Mouse (Mus musculus): ENCODE data around the gene Gucd1.
"Not testable (repeated sequence)": the region's sequence is repeated elsewhere in the genome, so short reads cannot be mapped to it uniquely, and the experiment has no call there.

The Gucd1 gene

GRCm38 (mm10) chr10:75517758-75518143, at the start of gene Gucd1:
TSS of gene Gucd1 (minus strand) at chr10:75517972.
- peak; percentile 98 to 100 for DNase-seq (ENCODE audit: inconsistent age in 2 of 2, low spot score in 1 of 2)

- DNase-seq (ENCODE audit: inconsistent age in 2 of 2, low spot score in 1 of 2): not testable (repeated sequence)
These were observed 49.0 kb upstream of the Gucd1 start for GRCm38 (mm10) chr10:75566765-75567164.

DNA sequence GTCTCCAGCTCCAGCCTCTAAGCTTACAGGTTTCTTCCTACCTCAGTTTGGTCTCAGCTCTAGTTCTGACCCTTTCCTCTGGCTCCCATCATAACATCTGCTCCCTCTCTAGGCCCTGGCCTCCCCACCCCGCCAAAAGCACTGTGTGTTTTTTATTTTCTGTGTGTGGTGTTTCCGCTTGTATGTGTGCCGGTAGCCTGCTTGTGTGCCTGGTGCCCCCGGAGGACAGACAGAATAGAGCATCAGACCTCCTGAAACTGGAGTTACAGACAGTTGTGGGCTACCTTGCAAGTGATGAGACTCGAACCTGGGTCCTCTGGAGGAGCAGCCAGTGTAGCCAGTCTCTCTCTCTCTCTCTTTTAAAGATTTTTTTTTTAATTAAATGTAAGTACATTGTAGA, 48.5 kb upstream of the Gucd1 start:
- no peak for DNase-seq (ENCODE audit: inconsistent age in 2 of 2, low spot score in 1 of 2)

DNA sequence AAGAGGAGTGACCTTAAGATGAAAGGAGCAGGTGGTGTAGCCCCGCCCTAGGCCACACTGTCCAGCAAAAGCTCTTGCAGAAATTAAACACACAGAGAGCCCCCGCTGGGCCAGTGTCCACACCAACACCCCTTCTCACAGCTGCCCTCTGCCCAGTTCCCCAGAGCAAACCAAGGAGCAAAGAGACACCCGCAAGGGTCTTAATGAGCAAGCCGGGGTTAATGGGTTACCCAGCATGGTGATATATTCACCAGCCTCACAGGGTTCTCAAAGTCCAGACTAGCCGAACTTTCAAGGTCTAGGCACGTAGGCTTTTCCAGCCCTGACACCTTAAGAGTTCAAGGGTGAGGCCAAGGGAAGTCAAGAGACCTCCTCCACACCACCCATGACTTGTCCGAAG, 48.1 kb upstream of the Gucd1 start:
- DNase-seq (ENCODE audit: inconsistent age in 2 of 2, low spot score in 1 of 2): no peak

GRCm38 (mm10) chr10:75565436-75565835, 47.7 kb upstream of the Gucd1 start:
- DNase-seq (ENCODE audit: inconsistent age in 2 of 2, low spot score in 1 of 2): no peak

- no peak for DNase-seq (ENCODE audit: inconsistent age in 2 of 2, low spot score in 1 of 2)
These were observed 47.0 kb upstream of the Gucd1 start for GRCm38 (mm10) chr10:75564687-75565265.

GRCm38 (mm10) chr10:75562596-75562995, 44.8 kb upstream of the Gucd1 start:
- DNase-seq (ENCODE audit: inconsistent age in 2 of 2, low spot score in 1 of 2): no peak

DNA sequence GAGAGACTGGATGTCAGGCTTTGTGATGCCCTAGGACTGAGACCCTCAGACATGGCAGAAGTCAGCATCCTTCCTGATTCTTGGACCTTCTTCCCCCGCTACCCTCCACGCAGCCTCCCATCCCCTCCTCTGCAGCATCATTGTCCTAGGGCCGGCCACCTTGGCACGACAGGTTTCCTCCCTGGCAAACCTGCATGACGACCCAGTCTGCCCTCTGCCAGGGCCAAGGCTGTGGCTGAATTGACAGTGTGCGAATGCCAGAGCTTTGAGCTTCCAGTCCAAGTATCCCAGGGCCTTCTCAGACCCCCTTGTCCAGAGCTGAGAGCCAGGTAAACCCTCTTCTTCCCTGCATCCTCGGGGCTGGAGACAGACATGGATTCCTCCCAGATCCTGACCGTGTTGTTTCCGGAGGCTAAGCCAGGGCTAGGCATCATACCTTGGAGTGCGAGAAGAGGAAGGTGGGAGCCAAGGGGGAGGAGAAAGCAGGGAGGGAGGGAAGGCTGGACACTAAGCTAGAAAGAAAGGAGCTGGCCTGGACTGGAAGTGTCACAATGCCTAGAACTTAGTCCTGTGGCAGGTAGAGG, 43.4 kb upstream of the Gucd1 start, which contains the start of gene Ggt1:
TSS of gene Ggt1 (plus strand) at position 534 of the 584 bp plus-strand sequence.
- DNase-seq (ENCODE audit: inconsistent age in 2 of 2, low spot score in 1 of 2): no peak

GRCm38 (mm10) chr10:75560549-75560899, 42.8 kb upstream of the Gucd1 start:
- no peak for DNase-seq (ENCODE audit: inconsistent age in 2 of 2, low spot score in 1 of 2)

DNA sequence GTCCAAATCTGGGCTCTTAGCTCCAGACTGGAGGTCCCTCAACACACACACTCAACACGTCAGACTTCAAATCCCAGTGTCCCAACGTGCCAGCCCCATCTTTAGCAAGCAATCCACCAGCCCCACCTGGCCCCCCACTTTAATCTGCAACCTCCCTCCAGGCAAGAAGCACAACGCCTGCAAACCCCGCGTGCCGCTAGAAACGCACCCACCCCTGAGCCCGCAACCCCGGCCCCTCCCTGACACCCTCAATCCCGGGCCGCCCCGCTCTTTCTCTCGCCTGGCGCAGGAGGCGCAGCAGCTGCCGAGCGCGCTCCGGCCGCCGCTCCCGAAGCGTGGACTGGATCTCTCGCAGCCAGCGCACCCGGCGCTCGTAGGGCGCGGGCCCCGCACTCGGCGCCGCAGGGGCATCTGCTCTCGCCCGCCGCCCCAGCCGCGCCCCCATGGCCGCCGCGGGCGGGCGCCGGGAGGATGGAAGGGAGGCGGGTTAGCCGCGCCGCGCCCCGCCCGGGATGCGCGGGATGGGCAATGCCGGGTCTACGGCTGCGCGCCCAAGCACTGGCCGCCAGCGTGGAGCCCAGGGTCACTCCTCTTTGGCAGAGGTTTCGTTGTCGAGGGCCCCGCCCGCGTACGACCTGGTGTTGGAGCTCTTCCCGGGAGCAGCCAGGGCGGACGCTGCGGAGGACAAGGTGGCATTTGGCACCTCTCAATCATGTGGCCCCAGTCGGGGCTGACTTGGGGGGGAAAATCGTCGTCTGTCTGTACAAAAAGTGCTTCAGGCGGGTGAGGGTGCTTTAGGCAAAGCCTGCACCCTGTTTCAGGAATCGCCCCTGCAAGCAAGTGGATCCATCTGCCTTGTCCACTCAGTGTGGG, 42.1 kb upstream of the Gucd1 start, which contains the start of gene Lrrc75b:
TSS of gene Lrrc75b (minus strand) at position 655 of the 873 bp plus-strand sequence.
- peak; percentile 47 to 83 for DNase-seq (ENCODE audit: inconsistent age in 2 of 2, low spot score in 1 of 2)

DNA sequence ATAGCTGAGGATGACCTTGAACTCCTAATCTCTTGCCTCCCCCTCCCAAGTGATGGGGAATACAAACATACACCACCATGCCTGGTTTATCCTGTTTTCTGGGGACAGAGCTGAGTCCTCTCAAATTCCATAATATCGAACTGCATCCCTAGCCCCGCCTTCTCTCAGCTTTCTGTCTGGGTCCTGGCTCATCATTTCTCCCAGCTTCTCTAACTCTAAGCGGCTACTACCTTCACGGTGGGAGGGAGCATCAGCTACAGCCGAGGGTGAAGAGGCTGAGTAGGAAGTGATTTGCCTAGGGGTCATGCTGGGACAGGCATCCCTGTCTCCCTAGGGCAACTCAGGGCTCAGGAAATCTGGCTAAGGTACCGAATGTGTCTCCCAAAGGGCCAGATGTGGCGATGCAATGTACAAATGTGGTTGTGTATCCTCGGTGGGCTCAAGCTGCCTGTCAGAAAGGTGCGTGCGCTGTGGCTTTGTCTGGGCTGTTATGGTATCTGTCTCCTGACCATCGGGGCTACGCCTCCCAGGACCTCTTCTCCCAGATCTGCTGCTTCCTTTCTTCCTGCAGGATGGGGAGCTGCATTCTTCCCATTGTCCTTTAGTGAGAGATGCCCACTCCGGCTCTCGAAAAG, 41.4 kb upstream of the Gucd1 start:
- no peak for DNase-seq (ENCODE audit: inconsistent age in 2 of 2, low spot score in 1 of 2)

- DNase-seq (ENCODE audit: inconsistent age in 2 of 2, low spot score in 1 of 2): no peak
These were observed 40.7 kb upstream of the Gucd1 start for GRCm38 (mm10) chr10:75558515-75558914.

GRCm38 (mm10) chr10:75556026-75556425, 38.3 kb upstream of the Gucd1 start:
- DNase-seq (ENCODE audit: inconsistent age in 2 of 2, low spot score in 1 of 2): peak in 1 of 2 experiments; percentile 23

- DNase-seq (ENCODE audit: inconsistent age in 2 of 2, low spot score in 1 of 2): no peak
These were observed 37.8 kb upstream of the Gucd1 start for GRCm38 (mm10) chr10:75555557-75555956.

GRCm38 (mm10) chr10:75554090-75554489, 36.3 kb upstream of the Gucd1 start:
- DNase-seq (ENCODE audit: inconsistent age in 2 of 2, low spot score in 1 of 2): peak in 1 of 2 experiments; percentile 61

- DNase-seq (ENCODE audit: inconsistent age in 2 of 2, low spot score in 1 of 2): no peak
These were observed 35.1 kb upstream of the Gucd1 start for GRCm38 (mm10) chr10:75552701-75553450.

DNA sequence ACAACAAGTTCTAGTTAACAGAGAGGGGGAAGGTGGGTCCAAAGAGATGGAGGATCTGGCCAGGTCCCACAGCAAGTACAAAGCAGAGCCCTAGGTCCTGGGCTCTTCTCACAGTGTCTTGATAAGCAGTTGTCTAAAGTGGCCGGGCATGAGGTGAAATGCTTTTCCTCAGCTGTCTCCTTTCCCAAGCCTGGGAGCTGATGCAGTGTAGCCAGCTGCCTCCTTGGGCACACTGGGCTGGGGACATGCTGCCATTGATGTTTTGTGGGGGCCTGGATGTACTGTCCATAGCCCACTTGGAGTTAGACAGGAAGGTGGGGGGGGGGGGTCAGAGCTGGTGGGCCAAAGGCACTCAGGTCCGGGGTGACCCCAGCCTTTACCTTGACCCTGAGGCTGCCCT, 34.3 kb upstream of the Gucd1 start:
- DNase-seq (ENCODE audit: inconsistent age in 2 of 2, low spot score in 1 of 2): no peak

DNA sequence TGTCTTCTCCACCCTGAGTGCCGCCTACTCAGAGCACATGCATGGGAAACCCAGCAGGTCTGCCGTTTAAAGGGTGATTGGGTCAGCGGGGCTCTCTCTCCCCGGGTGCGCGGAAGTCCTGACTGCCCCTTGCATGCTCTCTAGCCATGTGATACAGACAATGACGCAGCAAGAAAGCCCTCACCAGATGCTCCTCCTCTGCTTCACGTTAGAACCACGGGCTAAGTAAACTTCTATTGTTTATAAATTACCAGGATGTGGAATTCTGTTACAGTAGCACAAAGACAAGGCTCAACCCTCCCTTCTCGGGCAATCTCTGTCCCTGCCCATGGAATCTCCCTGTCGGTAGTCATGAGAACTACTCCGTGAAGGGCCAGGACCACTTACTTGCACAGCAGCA, 33.4 kb upstream of the Gucd1 start:
- no peak for DNase-seq (ENCODE audit: inconsistent age in 2 of 2, low spot score in 1 of 2)

DNA sequence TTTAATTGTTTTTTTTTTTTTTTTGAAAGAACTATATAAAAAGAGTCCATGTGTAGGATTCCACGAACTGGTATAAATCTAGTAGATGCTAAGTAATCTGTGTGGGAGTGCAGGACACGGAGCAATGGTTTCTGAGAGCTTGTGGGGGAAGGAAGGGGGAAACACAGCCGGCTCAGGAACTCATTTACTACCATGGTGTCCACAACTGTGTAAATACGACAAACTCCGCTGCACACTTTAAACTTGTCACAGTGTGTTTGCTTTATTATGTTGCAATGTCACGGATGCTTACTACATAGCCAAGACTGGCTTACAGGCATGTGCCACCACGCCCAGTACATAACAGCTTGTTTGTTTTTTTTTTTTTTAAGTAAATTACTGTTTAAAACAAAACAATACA, 32.1 kb upstream of the Gucd1 start:
- no peak for DNase-seq (ENCODE audit: inconsistent age in 2 of 2, low spot score in 1 of 2)

GRCm38 (mm10) chr10:75548486-75548885, 30.7 kb upstream of the Gucd1 start:
- DNase-seq (ENCODE audit: inconsistent age in 2 of 2, low spot score in 1 of 2): peak in 1 of 2 experiments; percentile 17

- peak in 1 of 2 experiments; percentile 16 for DNase-seq (ENCODE audit: inconsistent age in 2 of 2, low spot score in 1 of 2)
These were observed 30.1 kb upstream of the Gucd1 start for GRCm38 (mm10) chr10:75547901-75548300.

Data from adrenal gland, adult (tissue).